Mouse (Mus musculus) liver, embryonic 14.5 days (tissue): Measurements from ENCODE around the gene Hist1h3f. TPM values are rescaled to one million over a fixed set of nuclear protein-coding genes. Genes with fewer than 3 reads are reported as not detected.

ENCODE experiments used
- ATAC-seq: fragments of 200-750 bp; cut with Nextera tagmentation; 2 replicates; pipeline ENCODE4 v1.8.0; 2017; ENCODE audit warnings: moderate number of reproducible peaks, mild to moderate bottlenecking, moderate library complexity; ENCODE audit not compliant: insufficient read depth
- DNase-seq, 3 experiments: peaks; one replicate each; pipeline ENCODE4 v3.0.0-alpha.2; 2012 to 2013; ENCODE audit warnings: low read depth in 3 of 3, low spot score in 3 of 3
- H3K27ac ChIP-seq: fragments of 300-500 bp; sonication (generic); 2 replicates; pipeline ENCODE4 v1.5.1; 2014; ENCODE audit warnings: moderate library complexity, mild to moderate bottlenecking, control low read depth, inconsistent platforms
- H3K27me3 ChIP-seq: fragments of 300-500 bp; sonication (generic); 2 replicates; pipeline ENCODE4 v1.6.1; 2014; ENCODE audit warnings: mild to moderate bottlenecking, low read length, moderate library complexity; ENCODE audit not compliant: control insufficient read depth, insufficient read depth
- H3K36me3 ChIP-seq: fragments of 300-500 bp; sonication (generic); replicated peaks from 2 replicates; pipeline ENCODE4 v1.6.1; 2014; ENCODE audit warnings: low read depth; ENCODE audit not compliant: control insufficient read depth, insufficient read depth
- H3K4me1 ChIP-seq, 2 experiments: fragments of 200-500 bp in 1 of 2; fragments of 300-500 bp in 1 of 2; sonication (generic) in 1 of 2; replicated peaks; 2 replicates each; pipeline ENCODE4 v1.6.1; 2012 to 2014; ENCODE audit warnings: antibody characterized with exemption in 1 of 2, inconsistent platforms in 1 of 2, low read length in 1 of 2; ENCODE audit not compliant: control insufficient read depth in 2 of 2, insufficient read depth in 2 of 2
- H3K4me2 ChIP-seq: fragments of 300-500 bp; sonication (generic); 2 replicates; pipeline ENCODE4 v1.6.1; 2014; ENCODE audit warnings: low read depth, mild to moderate bottlenecking, control low read depth, moderate library complexity
- H3K4me3 ChIP-seq, 2 experiments: fragments of 200-500 bp in 1 of 2; fragments of 300-500 bp in 1 of 2; sonication (generic) in 1 of 2; 2 replicates each; pipeline ENCODE4 v1.5.1; 2012 to 2014; ENCODE audit warnings: low read depth in 2 of 2, low read length in 2 of 2, mild to moderate bottlenecking in 2 of 2, control low read depth in 1 of 2, inconsistent platforms in 1 of 2, moderate library complexity in 1 of 2; ENCODE audit not compliant: insufficient read depth in 1 of 2
- H3K9ac ChIP-seq: fragments of 300-500 bp; sonication (generic); replicated peaks from 2 replicates; pipeline ENCODE4 v1.6.1; 2014; ENCODE audit warnings: mild to moderate bottlenecking, control low read depth, moderate library complexity
- H3K9me3 ChIP-seq: fragments of 300-500 bp; sonication (generic); 2 replicates; pipeline ENCODE4 v1.6.1; 2016; ENCODE audit warnings: low read length, mixed read lengths; ENCODE audit not compliant: control insufficient read depth
- CTCF ChIP-seq: IDR thresholded peaks from 2 replicates; pipeline ENCODE4 v1.5.1; 2016; ENCODE audit warnings: antibody characterized with exemption, low read depth, control low read depth
- EP300 ChIP-seq: IDR thresholded peaks from 2 replicates; pipeline ENCODE4 v1.6.1; 2016; ENCODE audit warnings: antibody characterized with exemption, low read depth
- WGBS: fragments of 180-500 bp; shearing (Covaris S2); extraction: QIAGEN DNeasy Blood & Tissue Kit; methylation state at CpG from one replicate; pipeline ENCODE4 v1.1.7; 2014; ENCODE audit not compliant: insufficient replicate concordance; 5-methylcytosine and 5-hydroxymethylcytosine counted together
- polyA plus RNA-seq, 2 experiments: library from polyadenylated mRNA; depleted of rRNA in 1 of 2; stranded (reverse) in 1 of 2; unstranded in 1 of 2; fragments of >200 nt; fragmentation: Nextera tagmentation in 1 of 2; extraction: Ambion mirVana in 1 of 2; gene quantifications; 2 replicates each; pipeline versions ENCODE4 v1.2.1 to v1.2.3; 2012 to 2014

Gene Hist1h3f
- polyA plus RNA-seq, 2 experiments: 1.1 to 5.1 TPM

- ATAC-seq (peak; percentile 83), DNase-seq (peak; percentile 74 to 78 (median 76))
- Histone ChIP-seq H3K9ac (no peak overlapping the region), H3K9me3 (no peaks in the 10 kb centered on the region), H3K4me3 (peak overlapping the region in 1 of 2 experiments; percentile 29; a peak in 2 of 4 replicates), H3K4me2 (peak overlapping the region; percentile 61), H3K27me3 (no peaks in the 10 kb centered on the region), H3K36me3 (no peaks in the 10 kb centered on the region), H3K27ac (no peak overlapping the region), H3K4me1 (peaks cover 18 to 41% of the 10 kb centered on the region in 2 experiments)
- TF ChIP-seq EP300: no peak
- no peak for TF ChIP-seq CTCF
- WGBS: 0% methylated on average over 17 of the region's 17 CpGs
These were observed 43.2 kb upstream of the Hist1h3f start for GRCm38 (mm10) chr13:23500424-23501200.

- Histone ChIP-seq H3K4me3 (peak overlapping the region; percentile 27 to 61), H3K4me2 (peak overlapping the region; percentile 61), H3K9me3 (no peaks in the 10 kb centered on the region), H3K27ac (no peak overlapping the region), H3K36me3 (no peaks in the 10 kb centered on the region), H3K4me1 (peaks cover 22 to 42% of the 10 kb centered on the region in 2 experiments), H3K9ac (peak overlapping the region; percentile 54), H3K27me3 (no peaks in the 10 kb centered on the region)
- TF ChIP-seq CTCF: no peak
- TF ChIP-seq EP300: no peak
- no peak for DNase-seq
- 23% methylated on average over 5 of the region's 5 CpGs for WGBS
- no peak for ATAC-seq
These were observed 42.3 kb upstream of the Hist1h3f start for GRCm38 (mm10) chr13:23501511-23501910.

- ATAC-seq (no peak), DNase-seq (no peak)
- WGBS: 20% methylated on average over 9 of the region's 9 CpGs
- H3K4me2 ChIP-seq: peak overlapping the region; percentile 61
- peak overlapping the region; percentile 54 for H3K9ac ChIP-seq
- no peaks in the 10 kb centered on the region for H3K27me3 ChIP-seq
- 0 out of 2 replicates have a peak overlapping the region, but pooled peaks have one; percentile 22 for H3K27ac ChIP-seq
- peak overlapping the region; percentile 27 to 32 for H3K4me3 ChIP-seq
- TF ChIP-seq CTCF (no peak), EP300 (no peak)
- no peaks in the 10 kb centered on the region for H3K36me3 ChIP-seq
- H3K9me3 ChIP-seq: no peaks in the 10 kb centered on the region
- H3K4me1 ChIP-seq: peaks cover 26 to 44% of the 10 kb centered on the region in 2 experiments
These were observed 41.8 kb upstream of the Hist1h3f start for GRCm38 (mm10) chr13:23502031-23502567.

- H3K27me3 ChIP-seq: no peaks in the 10 kb centered on the region
- H3K27ac ChIP-seq: no peak overlapping the region
- H3K9me3 ChIP-seq: no peaks in the 10 kb centered on the region
- 57% methylated on average over 4 of the region's 4 CpGs for WGBS
- no peaks in the 10 kb centered on the region for H3K36me3 ChIP-seq
- no peak for TF ChIP-seq CTCF
- TF ChIP-seq EP300: no peak
- ATAC-seq: no peak
- no peak overlapping the region; the same call in 1 of the 2 replicates for H3K4me2 ChIP-seq
- H3K4me3 ChIP-seq: no peak overlapping the region
- H3K9ac ChIP-seq: no peak overlapping the region
- peaks cover 28 to 47% of the 10 kb centered on the region in 2 experiments for H3K4me1 ChIP-seq
- DNase-seq: no peak
These were observed 40.9 kb upstream of the Hist1h3f start for GRCm38 (mm10) chr13:23502916-23503315.

- ATAC-seq (no peak), DNase-seq (peak in 1 of 3 experiments; percentile 67)
- Histone ChIP-seq H3K27ac (no peak overlapping the region), H3K4me3 (peak overlapping the region in 1 of 2 experiments; percentile 23; a peak in 1 of 4 replicates), H3K9ac (no peak overlapping the region; the same call in 1 of the 2 replicates), H3K9me3 (no peaks in the 10 kb centered on the region), H3K4me2 (peak overlapping the region; percentile 57), H3K4me1 (peaks cover 28 to 43% of the 10 kb centered on the region in 2 experiments), H3K27me3 (no peaks in the 10 kb centered on the region), H3K36me3 (no peaks in the 10 kb centered on the region)
- under 1% methylated on average over 9 of the region's 9 CpGs for WGBS
- no peak for TF ChIP-seq CTCF
- no peak; the same call in 1 of the 2 replicates for TF ChIP-seq EP300
These were observed 40.1 kb upstream of the Hist1h3f start for GRCm38 (mm10) chr13:23503797-23504196.
